Mouse (Mus musculus) hindlimb bud, embryonic 11.5 days (tissue): Measurements from ENCODE around the gene 4930415O20Rik.
A peak's percentile ranks its signal among the peaks of the same experiment; 100 is the strongest.

Experiments
- DNase-seq: peaks from one replicate; pipeline ENCODE4 v3.0.0-alpha.2; 2012; ENCODE audit warnings: low read depth, low spot score; ENCODE audit errors: extremely low spot score

4930415O20Rik gene

GRCm38 (mm10) chr15:98570873-98571538 lies at the start of gene 4930415O20Rik, which contains the start of gene Ccnt1:
Gene 4930415O20Rik, plus strand, starts transcription at chr15:98571004.
Gene Ccnt1, minus strand, starts transcription at chr15:98570923.
- DNase-seq: no peak

- DNase-seq: no peak
Measured at GRCm38 (mm10) chr15:98521245-98521644, 49.6 kb upstream of the 4930415O20Rik start.

GRCm38 (mm10) chr15:98526057-98526456 lies 44.7 kb upstream of the 4930415O20Rik start:
- DNase-seq: no peak

- no peak for DNase-seq
Measured at GRCm38 (mm10) chr15:98527056-98527771, 43.6 kb upstream of the 4930415O20Rik start.

GRCm38 (mm10) chr15:98528066-98528563 lies 42.7 kb upstream of the 4930415O20Rik start:
- no peak for DNase-seq

- DNase-seq: no peak
Measured at GRCm38 (mm10) chr15:98532281-98532680, 38.5 kb upstream of the 4930415O20Rik start.

- DNase-seq: no peak
Measured at GRCm38 (mm10) chr15:98533035-98533531, 37.7 kb upstream of the 4930415O20Rik start.

GRCm38 (mm10) chr15:98533881-98534627 lies 36.8 kb upstream of the 4930415O20Rik start, which contains the start of gene Kansl2:
Gene Kansl2, minus strand, starts transcription at chr15:98534264.
- DNase-seq: peak; percentile 98

GRCm38 (mm10) chr15:98535921-98536320 lies 34.9 kb upstream of the 4930415O20Rik start:
- no peak for DNase-seq

GRCm38 (mm10) chr15:98536828-98537510 lies 33.8 kb upstream of the 4930415O20Rik start:
- DNase-seq: no peak

- DNase-seq: no peak
Measured at GRCm38 (mm10) chr15:98537923-98538322, 32.9 kb upstream of the 4930415O20Rik start.

GRCm38 (mm10) chr15:98541064-98541463 lies 29.7 kb upstream of the 4930415O20Rik start:
- DNase-seq: no peak

GRCm38 (mm10) chr15:98543341-98543740 lies 27.5 kb upstream of the 4930415O20Rik start:
- no peak for DNase-seq

GRCm38 (mm10) chr15:98545151-98545550 lies 25.7 kb upstream of the 4930415O20Rik start:
- DNase-seq: no peak

- no peak for DNase-seq
Measured at GRCm38 (mm10) chr15:98546843-98547242, 24.0 kb upstream of the 4930415O20Rik start.

- DNase-seq: no peak
Measured at GRCm38 (mm10) chr15:98552758-98553157, 18.0 kb upstream of the 4930415O20Rik start.

GRCm38 (mm10) chr15:98555881-98556280 lies 14.9 kb upstream of the 4930415O20Rik start:
- DNase-seq: no peak

GRCm38 (mm10) chr15:98557186-98557585 lies 13.6 kb upstream of the 4930415O20Rik start:
- DNase-seq: no peak

GRCm38 (mm10) chr15:98566973-98567277 lies 3.9 kb upstream of the 4930415O20Rik start:
- DNase-seq: no peak

- DNase-seq: peak; percentile 98
Measured at GRCm38 (mm10) chr15:98567278-98568134, 3.3 kb upstream of the 4930415O20Rik start.
